Mouse (Mus musculus) lung, adult 2 months (tissue): ENCODE results near the gene Fuk.

Experiments
- CTCF ChIP-seq: fragments of 200-500 bp; IDR thresholded peaks from 2 replicates; pipeline ENCODE4 v1.5.1; 2011; ENCODE audit warnings: mild to moderate bottlenecking, low read length, control low read depth; ENCODE audit not compliant: insufficient read depth
- POLR2A ChIP-seq: fragments of 200-500 bp; IDR thresholded peaks from 2 replicates; pipeline ENCODE4 v1.6.1; 2011; ENCODE audit warnings: low read depth, mild to moderate bottlenecking, control low read depth, low read length, borderline replicate concordance; ENCODE audit errors: extremely low read depth

DNA sequence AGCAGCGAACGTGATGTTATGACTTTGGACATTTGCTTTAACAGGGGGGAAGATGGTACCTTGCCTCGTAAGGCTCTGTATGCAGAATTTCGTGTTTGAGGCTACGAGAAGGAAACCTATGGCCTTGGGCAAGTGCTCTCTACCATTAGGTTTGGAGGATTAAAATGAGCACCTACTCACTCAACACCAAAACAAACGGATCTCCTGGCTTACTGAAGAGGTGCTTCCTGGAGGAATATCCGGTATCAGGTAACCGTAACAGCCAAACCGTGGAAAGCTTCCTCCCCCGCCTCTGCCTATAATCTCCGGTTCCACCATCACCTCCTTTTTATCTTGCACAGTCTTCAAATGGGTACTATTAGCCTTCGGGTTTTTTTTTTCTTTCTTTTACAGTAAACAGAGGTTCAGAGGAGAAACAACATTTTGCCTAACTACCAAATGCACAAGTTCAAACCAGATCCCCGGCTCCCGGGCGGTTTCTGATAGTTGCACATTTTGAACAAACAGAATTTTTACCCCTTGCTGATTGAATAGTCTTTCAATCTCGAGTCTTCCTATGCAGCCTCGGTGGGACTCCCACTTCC is 56.4 kb downstream of the Fuk start:
- TF ChIP-seq CTCF = no peak
- TF ChIP-seq POLR2A = no peak
